Mouse (Mus musculus) heart, postnatal 0 days (tissue): ENCODE measurements around the gene Mphosph9.

Source experiments
- CTCF ChIP-seq: IDR thresholded peaks from 2 replicates; pipeline ENCODE4 v1.5.1; 2016; ENCODE audit warnings: antibody characterized with exemption, control low read depth, low read depth
- EP300 ChIP-seq: IDR thresholded peaks from 2 replicates; pipeline ENCODE4 v1.6.1; 2016; ENCODE audit warnings: antibody characterized with exemption, low read depth

GRCm38 (mm10) chr5:124232360-124233143, 95.2 kb downstream of the Mphosph9 start:
- TF ChIP-seq EP300: no peak
- no peak for TF ChIP-seq CTCF
